Mouse (Mus musculus) midbrain, embryonic 16.5 days (tissue): ENCODE results near the gene Rpl28. TPM values are rescaled to one million over a fixed set of nuclear protein-coding genes. Genes with fewer than 3 reads are reported as not detected.
"Not testable (repeated sequence)": the region's sequence is repeated elsewhere in the genome, so short reads cannot be mapped to it uniquely, and the experiment has no call there.

Experiments
- ATAC-seq: fragments of 200-750 bp; cut with Nextera tagmentation; 2 replicates; pipeline ENCODE4 v1.8.0; 2017; ENCODE audit warnings: moderate TSS enrichment
- H3K27ac ChIP-seq: fragments of 300-500 bp; sonication (generic); 2 replicates; pipeline ENCODE4 v1.5.1; 2014; ENCODE audit warnings: mild to moderate bottlenecking, low read length, mixed read lengths
- H3K27me3 ChIP-seq: fragments of 300-500 bp; sonication (generic); 2 replicates; pipeline ENCODE4 v1.6.1; 2014; ENCODE audit warnings: low read depth, low read length, mixed read lengths; ENCODE audit not compliant: control insufficient read depth, insufficient read depth
- H3K36me3 ChIP-seq: fragments of 300-500 bp; sonication (generic); 2 replicates; pipeline ENCODE4 v1.6.1; 2014; ENCODE audit warnings: mild to moderate bottlenecking, low read length, moderate library complexity, mixed read lengths; ENCODE audit not compliant: control insufficient read depth, insufficient read depth
- H3K4me1 ChIP-seq: fragments of 300-500 bp; sonication (generic); 2 replicates; pipeline ENCODE4 v1.6.1; 2014; ENCODE audit warnings: mild to moderate bottlenecking, low read length, mixed read lengths; ENCODE audit not compliant: control insufficient read depth, insufficient read depth
- H3K4me2 ChIP-seq: fragments of 300-500 bp; sonication (generic); 2 replicates; pipeline ENCODE4 v1.6.1; 2014; ENCODE audit warnings: mild to moderate bottlenecking, low read length, mixed read lengths
- H3K4me3 ChIP-seq: fragments of 300-500 bp; sonication (generic); 2 replicates; pipeline ENCODE4 v1.5.1; 2014; ENCODE audit warnings: low read depth, mild to moderate bottlenecking, low read length, moderate library complexity, mixed read lengths
- H3K9ac ChIP-seq: fragments of 300-500 bp; sonication (generic); 2 replicates; pipeline ENCODE4 v1.6.1; 2014; ENCODE audit warnings: low read depth, low read length, mixed read lengths
- H3K9me3 ChIP-seq: fragments of 300-500 bp; sonication (generic); replicated peaks from 2 replicates; pipeline ENCODE4 v1.6.1; 2014; ENCODE audit warnings: mild to moderate bottlenecking, low read length, mixed read lengths; ENCODE audit not compliant: control insufficient read depth, poor library complexity, severe bottlenecking
- WGBS: fragments of 180-500 bp; shearing (Covaris S2); extraction: QIAGEN DNeasy Blood & Tissue Kit; methylation state at CpG from one replicate; pipeline ENCODE4 v1.1.7; 2014; 5-methylcytosine and 5-hydroxymethylcytosine counted together
- polyA plus RNA-seq: library from polyadenylated mRNA; unstranded; fragments of >200 nt; fragmentation: Nextera tagmentation; extraction: Ambion mirVana; gene quantifications from 2 replicates; pipeline ENCODE4 v1.2.1, GENCODE M21; 2015

Gene Rpl28
- polyA plus RNA-seq, 1 experiment from 2014 or later, result 213 TPM

GRCm38 (mm10) chr7:4782130-4782529, 10.5 kb upstream of the Rpl28 start:
- Histone ChIP-seq H3K4me3 (no peak overlapping the region), H3K27ac (no peak overlapping the region), H3K4me2 (no peak overlapping the region), H3K9ac (no peak overlapping the region), H3K4me1 (no peaks in the 10 kb centered on the region), H3K36me3 (no peaks in the 10 kb centered on the region), H3K9me3 (no peaks in the 10 kb centered on the region), H3K27me3 (peaks cover 21% of the 10 kb centered on the region)
- 67% methylated on average over 3 of the region's 3 CpGs for WGBS
- no peak for ATAC-seq

- Histone ChIP-seq H3K27ac (no peak within 1 kb of the TSS), H3K9ac (no peak within 1 kb of the TSS), H3K36me3 (no peaks in the 10 kb centered on the region), H3K4me2 (no peak within 1 kb of the TSS), H3K27me3 (peaks cover 17% of the 10 kb centered on the region), H3K4me1 (no peaks in the 10 kb centered on the region), H3K4me3 (no peak within 1 kb of the TSS), H3K9me3 (no peaks in the 10 kb centered on the region)
- no peak for ATAC-seq
- WGBS, result 86% methylated on average over 2 of the region's 2 CpGs
Measured at GRCm38 (mm10) chr7:4782759-4783158, 9.9 kb upstream of the Rpl28 start, which contains the start of the genes Il11 and Tmem190. TSS of gene Il11 (minus strand) at chr7:4782859. TSS of gene Tmem190 (plus strand) at chr7:4782937.

DNA sequence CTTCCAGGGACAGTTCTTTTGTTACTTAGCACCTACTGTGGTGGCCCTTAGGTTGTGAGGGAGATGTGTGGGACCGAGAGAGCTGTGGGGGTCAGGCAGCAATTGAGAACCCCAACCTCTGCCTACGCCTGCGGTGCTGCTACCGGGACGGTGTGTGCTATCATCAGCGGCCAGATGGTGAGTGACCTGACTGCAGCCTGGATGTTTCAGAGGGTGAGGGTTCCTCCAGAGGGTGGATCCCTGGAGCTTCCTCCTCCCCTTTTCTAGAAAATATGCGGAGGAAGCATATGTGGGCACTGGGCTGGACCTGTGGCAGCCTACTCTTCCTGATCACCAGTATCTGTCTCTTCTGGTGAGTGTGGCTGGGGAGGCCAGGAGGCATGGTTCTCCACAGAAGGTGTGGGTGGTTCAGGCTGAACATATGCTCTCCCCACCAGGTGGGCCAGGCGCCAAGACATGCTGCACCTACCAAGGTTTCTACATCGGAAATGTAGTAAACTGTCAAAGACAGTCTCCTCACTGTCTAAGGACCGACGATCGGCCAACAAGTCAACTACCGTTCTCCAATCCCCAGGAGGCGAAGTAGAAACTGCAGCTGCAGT, 8.9 kb upstream of the Rpl28 start:
- Histone ChIP-seq H3K27ac (no peak overlapping the region), H3K36me3 (no peaks in the 10 kb centered on the region), H3K9ac (no peak overlapping the region), H3K4me3 (no peak overlapping the region), H3K4me2 (no peak overlapping the region), H3K27me3 (peaks cover 8% of the 10 kb centered on the region), H3K4me1 (peaks cover 4% of the 10 kb centered on the region; the same call in 1 of the 2 replicates), H3K9me3 (no peaks in the 10 kb centered on the region)
- no peak for ATAC-seq
- WGBS, result 82% methylated on average over 14 of the region's 14 CpGs

DNA sequence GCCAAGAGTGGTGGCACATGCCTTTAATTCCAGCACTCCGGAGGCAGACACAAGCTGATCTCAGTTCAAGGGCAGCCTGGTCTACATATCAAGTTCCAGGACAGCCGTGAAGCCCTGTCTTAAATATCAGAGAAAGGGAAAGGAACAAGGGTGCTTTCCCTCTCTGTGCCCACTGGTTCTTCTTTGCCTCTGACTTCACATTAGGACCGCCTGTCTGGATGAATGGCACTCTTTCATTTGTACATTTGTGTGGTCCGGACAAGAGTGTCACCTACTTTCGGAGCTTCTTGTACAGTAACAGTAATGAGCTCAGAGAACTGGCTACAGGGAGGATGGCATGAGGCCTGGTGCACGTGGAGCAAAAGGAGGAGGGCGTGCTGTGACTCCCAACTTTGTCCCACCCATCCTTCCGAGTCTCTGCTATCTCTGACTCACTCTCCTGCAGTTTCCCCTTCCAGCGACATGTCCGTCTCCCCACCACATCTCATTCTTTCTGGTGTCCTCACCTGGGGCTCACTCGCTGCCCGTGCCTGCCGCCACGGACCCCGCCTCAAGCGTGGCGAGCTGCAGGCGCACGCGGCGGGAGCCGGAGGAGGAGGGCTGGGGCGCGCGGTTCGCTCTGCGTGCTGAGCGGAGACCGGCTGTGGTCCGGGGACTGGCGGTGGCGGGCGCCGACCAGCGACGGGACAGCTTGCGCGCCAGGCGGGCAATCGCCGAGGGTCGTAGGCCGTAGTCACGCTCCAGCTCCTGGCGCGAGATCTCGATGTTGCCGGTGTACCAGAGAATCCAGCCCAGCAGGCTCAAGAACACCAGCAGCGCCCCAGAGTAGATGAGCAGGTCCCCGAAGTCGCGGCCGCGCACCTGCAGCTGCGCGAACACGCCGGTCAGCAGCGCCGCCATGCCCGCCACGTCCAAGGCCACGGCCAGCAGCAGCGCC, 3.9 kb upstream of the Rpl28 start:
- Histone ChIP-seq H3K4me3 (peak overlapping the region; percentile 63), H3K27ac (peak overlapping the region; percentile 67), H3K9me3 (no peaks in the 10 kb centered on the region), H3K4me2 (peak overlapping the region; percentile 80), H3K4me1 (peaks cover 10% of the 10 kb centered on the region), H3K9ac (peak overlapping the region; percentile 77), H3K27me3 (no peaks in the 10 kb centered on the region), H3K36me3 (no peaks in the 10 kb centered on the region)
- peak; percentile 50 for ATAC-seq
- WGBS, result 2% methylated on average over 60 of the region's 64 CpGs

GRCm38 (mm10) chr7:4789436-4789935, 3.2 kb upstream of the Rpl28 start, which contains the start of gene Tmem238:
TSS of gene Tmem238 (minus strand) at chr7:4789656.
- H3K4me2 ChIP-seq, result peak within 1 kb of the TSS; percentile 80
- peak within 1 kb of the TSS; percentile 63 for H3K4me3 ChIP-seq
- peak within 1 kb of the TSS; percentile 67 for H3K27ac ChIP-seq
- peaks cover 16% of the 10 kb centered on the region for H3K4me1 ChIP-seq
- peak within 1 kb of the TSS; percentile 77 for H3K9ac ChIP-seq
- no peak for ATAC-seq
- no peaks in the 10 kb centered on the region for H3K27me3 ChIP-seq
- peaks cover 3% of the 10 kb centered on the region; the same call in 1 of the 2 replicates for H3K36me3 ChIP-seq
- H3K9me3 ChIP-seq, result no peaks in the 10 kb centered on the region
- 14% methylated on average over 26 of the region's 40 CpGs for WGBS

DNA sequence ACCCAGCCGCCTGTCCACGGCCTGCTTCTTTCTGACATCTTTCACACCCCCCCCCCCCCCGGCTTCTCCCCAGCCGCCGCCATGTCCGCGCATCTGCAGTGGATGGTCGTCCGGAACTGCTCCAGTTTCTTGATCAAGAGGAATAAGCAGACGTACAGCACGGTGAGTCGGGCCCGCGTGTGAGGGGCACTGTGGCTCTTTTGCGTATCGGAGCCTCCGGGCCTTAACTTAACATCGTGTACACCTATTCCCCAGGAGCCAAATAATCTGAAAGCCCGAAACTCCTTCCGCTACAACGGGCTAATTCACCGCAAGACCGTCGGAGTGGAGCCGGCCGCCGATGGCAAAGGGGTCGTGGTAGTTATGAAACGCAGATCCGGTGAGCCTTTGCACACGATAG, 574 bp downstream of the Rpl28 start:
- H3K9me3 ChIP-seq, H3K27me3 ChIP-seq, ATAC-seq: not testable (repeated sequence)
- Histone ChIP-seq H3K4me3 (peak overlapping the region; percentile 90), H3K4me1 (peaks cover 13% of the 10 kb centered on the region), H3K9ac (peak overlapping the region; percentile 96), H3K27ac (peak overlapping the region; percentile 90), H3K36me3 (peaks cover 16% of the 10 kb centered on the region), H3K4me2 (peak overlapping the region; percentile 70)
- under 1% methylated on average over 31 of the region's 31 CpGs for whole genome bisulfite sequencing

- Histone ChIP-seq H3K4me3 (peak overlapping the region; percentile 90), H3K27ac (no peak overlapping the region), H3K9ac (peak overlapping the region; percentile 96), H3K4me2 (peak overlapping the region; percentile 70), H3K4me1 (peaks cover 12% of the 10 kb centered on the region), H3K9me3 (no peaks in the 10 kb centered on the region), H3K36me3 (peaks cover 16% of the 10 kb centered on the region), H3K27me3 (no peaks in the 10 kb centered on the region)
- ATAC-seq, result no peak
- WGBS, result 42% methylated on average over 4 of the region's 4 CpGs
Measured at GRCm38 (mm10) chr7:4793674-4794073, 1.0 kb downstream of the Rpl28 start.

DNA sequence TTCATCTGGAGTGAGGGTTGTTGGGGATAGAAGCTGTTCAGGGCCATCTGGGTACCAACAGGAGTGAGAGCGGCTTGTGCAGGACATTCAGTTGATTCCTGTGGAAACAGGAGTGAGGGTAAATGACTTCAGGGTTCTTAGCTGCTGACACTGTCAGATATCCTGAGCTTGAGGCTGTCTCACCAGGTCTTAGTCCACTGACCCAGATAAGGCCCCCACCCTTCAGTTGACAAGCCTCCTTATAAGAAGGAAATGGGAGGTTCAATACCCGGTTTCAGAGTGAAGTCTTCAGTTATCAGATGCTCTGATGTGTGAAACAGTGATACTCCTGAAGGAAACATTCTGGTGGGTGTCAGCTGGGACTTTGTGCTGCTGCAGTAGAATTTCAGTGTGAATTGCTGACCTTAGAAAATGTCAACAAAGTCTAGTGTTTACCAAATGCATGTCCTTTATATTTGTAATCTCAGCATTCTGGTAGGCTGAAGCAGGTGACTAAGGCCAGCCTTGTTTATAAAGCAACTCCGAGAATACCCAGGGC, 2.0 kb downstream of the Rpl28 start:
- no peak for ATAC-seq
- Histone ChIP-seq H3K27ac (no peak overlapping the region), H3K9me3 (no peaks in the 10 kb centered on the region), H3K9ac (no peak overlapping the region), H3K4me2 (no peak overlapping the region), H3K4me1 (peaks cover 9% of the 10 kb centered on the region), H3K36me3 (peaks cover 16% of the 10 kb centered on the region), H3K4me3 (no peak overlapping the region), H3K27me3 (no peaks in the 10 kb centered on the region)
- WGBS, result 85% methylated on average over 3 of the region's 3 CpGs
